Mouse (Mus musculus) yolk sac, embryonic 10.5 days (tissue): ENCODE results near the gene Txnrd2.

Experiments
- DNase-seq: peaks from one replicate; pipeline ENCODE4 v3.0.0-alpha.2; 2017; ENCODE audit warnings: low spot score

Txnrd2 gene

GRCm38 (mm10) chr16:18453846-18454245 lies 27.7 kb downstream of the Txnrd2 start:
- peak; percentile 56 for DNase-seq

GRCm38 (mm10) chr16:18455407-18455806 lies 29.2 kb downstream of the Txnrd2 start:
- DNase-seq, result no peak

GRCm38 (mm10) chr16:18458661-18459060 lies 32.5 kb downstream of the Txnrd2 start:
- no peak for DNase-seq

GRCm38 (mm10) chr16:18459335-18459954 lies 33.3 kb downstream of the Txnrd2 start:
- DNase-seq, result peak; percentile 59

DNA sequence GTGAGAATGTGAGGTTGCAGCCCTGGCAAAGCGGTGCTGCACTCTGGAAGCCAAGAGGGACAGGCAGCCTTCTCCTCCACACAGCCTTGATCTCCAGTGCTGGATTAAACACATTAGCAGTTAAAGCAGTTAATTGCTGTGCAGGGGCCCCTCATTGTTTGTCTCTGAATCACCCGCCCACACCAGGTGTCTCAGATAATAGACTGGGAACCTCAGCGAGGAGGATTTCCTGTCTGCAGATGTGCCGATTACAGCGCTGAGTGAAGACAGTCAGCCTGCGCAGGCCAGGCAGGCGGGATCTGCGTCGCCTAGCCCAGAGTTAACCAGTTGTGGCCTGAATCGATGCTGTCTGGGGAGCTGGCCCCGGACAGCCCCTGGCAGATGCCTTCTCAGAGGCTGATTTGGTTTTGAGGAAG lies 33.8 kb downstream of the Txnrd2 start:
- peak; percentile 46 for DNase-seq

DNA sequence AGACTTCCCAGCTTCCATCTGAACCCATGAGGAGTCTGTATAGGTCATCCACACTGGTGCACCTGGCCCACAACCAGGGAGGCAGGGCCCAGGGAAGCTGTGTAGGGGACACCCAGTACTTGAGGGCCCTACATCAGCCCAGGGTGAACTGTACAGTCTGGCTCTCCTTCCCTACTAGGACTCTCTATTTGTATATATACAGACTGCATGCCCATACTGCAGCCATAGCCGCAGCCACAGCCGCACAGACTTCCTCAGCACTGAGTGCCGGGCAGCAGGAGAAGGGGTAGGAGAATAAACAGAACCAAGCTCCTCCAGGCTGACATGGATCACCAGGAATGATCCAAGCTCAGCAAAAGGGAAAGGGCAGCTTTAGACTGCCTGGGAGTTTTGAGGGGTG lies 34.6 kb downstream of the Txnrd2 start:
- DNase-seq, result no peak

DNA sequence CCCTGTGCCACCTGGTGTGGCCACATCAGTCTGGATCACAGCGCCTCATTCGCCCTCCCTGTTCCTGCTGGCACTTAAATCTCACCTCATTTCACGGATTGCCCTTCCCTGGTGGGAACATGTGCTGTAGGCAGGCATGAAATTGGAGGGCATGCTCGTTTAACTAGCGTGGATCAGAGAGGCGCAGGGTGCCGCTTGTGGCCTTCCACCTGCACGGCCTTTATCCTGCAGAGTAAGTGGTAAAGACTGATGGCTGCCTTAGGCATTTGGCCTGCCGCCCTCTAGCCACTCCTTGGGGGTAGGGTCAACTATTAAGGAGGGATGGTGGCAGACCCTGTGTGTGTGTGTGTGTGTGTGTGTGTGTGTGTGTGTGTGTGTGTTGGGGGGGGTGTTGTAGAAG lies 35.8 kb downstream of the Txnrd2 start:
- DNase-seq, result no peak

DNA sequence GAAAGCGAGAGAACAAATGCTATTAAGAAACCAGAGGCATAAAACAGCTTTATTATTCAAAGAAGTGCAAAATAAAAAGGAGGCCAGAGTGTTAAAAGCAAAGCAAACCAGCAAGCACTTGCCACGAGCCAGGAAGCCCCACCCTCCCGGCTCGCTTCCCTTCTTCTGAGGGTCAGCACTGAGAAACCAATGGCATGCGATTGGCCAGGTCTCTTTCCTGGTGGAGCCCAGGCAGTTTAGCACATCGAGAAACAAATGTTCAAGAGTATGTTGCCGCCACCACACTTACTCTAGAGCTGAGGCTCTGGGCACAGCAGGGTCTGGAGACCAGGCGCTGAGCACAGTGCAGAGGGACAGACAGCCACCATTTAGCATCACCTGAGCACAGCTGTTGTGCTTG lies 36.4 kb downstream of the Txnrd2 start:
- DNase-seq, result no peak

DNA sequence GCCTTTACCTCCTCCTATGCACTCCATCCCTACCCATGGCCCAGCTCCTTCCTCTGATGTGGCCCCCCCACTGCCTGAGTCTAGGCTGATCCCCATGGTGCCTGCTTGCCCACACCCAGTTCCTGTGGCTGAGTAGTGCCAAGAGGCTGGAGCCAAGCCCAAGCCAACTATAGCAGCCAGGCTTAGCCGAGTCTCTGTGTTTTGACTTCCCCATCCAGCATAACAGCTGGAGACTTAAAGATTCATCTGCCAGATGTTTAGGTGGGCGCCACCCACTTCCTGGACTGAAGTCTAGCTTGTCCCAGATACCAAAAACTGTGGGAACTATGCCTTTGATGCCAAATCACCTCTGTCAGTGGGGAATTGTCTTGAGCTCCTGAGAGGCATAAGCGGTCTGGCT lies 38.1 kb downstream of the Txnrd2 start:
- DNase-seq, result no peak

GRCm38 (mm10) chr16:18470829-18471228 lies 44.6 kb downstream of the Txnrd2 start:
- DNase-seq, result no peak

DNA sequence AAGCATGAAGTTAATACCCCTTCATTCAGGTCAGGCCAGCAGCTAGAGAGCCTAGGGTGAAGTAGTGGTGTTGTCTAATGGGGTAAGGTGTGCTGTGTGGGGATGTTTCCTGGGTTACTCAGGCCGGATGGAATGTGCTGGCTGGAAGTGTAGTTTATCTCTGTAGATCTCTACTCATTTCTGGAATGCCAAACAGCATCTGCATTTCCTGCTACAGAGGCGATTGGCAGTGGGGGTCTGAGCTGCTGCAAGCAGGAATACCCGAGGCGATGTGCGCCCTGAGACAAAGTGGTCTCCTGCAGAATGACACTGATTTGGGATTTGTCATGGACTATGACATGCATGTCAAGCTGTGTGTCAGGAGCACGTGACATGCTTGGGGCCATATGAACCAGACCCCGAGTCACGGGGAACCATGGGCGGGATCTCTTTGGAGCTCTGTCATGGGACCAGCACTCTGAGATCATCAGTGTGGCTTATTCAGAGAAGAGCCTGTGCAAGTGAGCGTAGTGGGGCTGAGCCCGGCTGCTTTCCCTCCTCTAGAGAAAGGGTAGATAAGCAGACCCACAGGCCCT lies 45.3 kb downstream of the Txnrd2 start:
- DNase-seq, result peak; percentile 58

GRCm38 (mm10) chr16:18471976-18472375 lies 45.8 kb downstream of the Txnrd2 start:
- DNase-seq, result no peak

DNA sequence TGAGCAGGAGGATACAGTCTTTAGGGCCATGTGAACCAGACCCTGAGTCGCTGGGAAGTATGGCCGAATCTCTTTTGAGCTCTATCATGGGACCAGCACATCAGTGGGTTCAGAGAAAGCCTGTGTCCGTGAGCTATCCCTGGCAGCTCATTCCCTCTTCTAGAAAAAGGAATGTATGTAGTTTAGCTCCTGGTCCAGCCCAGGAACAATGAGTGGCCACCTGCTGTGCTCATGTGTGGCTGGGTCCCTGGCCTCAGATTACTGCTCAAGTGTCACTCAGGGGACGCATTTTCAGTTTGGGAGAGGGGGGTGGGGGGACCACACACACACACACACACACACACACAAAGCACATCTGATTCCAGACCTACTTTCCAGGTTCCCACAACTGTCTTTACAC lies 46.2 kb downstream of the Txnrd2 start:
- DNase-seq, result no peak

DNA sequence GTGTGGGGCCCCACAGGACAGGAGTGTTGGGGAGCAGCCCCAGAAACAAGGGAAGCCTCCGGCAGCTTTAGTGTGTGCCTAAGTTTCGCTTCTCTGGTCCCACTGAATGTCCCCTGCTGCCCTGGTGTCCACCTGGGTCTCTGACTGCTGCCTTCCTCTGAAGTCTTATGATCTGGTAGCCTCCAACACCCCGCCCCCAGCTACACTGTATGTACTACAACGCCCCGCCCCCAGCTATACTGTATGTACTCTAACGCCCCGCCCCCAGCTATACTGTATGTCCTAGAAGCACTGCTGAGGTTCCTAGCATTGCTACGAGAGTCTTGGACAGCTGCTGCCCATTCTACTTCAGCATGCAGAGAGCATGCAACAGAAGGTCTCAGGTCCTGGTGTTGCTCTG lies 46.8 kb downstream of the Txnrd2 start:
- no peak for DNase-seq

DNA sequence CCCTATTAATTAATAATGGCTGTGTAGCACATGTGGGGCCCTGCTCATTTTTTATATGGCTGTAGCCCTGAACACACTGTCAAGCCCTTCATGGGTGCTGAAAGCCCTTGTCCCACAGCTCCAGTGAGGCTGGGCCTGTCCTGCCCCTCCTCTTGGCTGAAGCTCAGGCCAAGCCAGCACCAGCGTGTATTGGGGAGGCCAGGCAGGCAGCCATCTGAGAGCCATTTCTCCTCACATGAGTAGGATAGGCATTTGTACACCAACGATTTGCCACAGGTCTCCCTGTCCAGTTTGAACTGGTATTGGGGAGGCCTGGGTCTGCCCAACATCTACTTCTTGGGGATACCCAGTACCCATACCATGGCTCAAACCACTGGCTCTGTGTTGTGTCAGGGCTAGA lies 47.8 kb downstream of the Txnrd2 start:
- DNase-seq, result no peak

DNA sequence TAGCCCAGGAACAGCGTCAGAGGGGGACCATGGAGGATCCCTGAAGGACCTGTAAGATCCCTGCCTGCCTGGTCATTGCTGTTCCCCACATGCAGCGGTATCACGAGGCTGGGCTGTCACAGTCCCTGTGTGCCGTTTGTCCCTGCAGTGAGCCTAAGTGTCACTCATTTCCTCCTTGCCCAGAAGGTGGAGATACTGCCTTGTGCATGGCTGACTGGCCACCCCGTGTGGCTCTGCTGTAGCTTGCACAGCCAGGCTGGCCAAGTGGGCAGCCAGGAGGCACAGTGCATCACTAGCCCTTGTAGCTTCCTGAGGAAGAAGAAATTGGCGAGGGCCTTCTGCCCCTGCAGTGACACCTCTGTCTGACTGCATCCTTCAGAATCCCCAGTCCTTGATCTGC lies 51.8 kb downstream of the Txnrd2 start:
- DNase-seq, result no peak

- DNase-seq, result no peak
These were observed 53.5 kb downstream of the Txnrd2 start for GRCm38 (mm10) chr16:18479667-18480066.

DNA sequence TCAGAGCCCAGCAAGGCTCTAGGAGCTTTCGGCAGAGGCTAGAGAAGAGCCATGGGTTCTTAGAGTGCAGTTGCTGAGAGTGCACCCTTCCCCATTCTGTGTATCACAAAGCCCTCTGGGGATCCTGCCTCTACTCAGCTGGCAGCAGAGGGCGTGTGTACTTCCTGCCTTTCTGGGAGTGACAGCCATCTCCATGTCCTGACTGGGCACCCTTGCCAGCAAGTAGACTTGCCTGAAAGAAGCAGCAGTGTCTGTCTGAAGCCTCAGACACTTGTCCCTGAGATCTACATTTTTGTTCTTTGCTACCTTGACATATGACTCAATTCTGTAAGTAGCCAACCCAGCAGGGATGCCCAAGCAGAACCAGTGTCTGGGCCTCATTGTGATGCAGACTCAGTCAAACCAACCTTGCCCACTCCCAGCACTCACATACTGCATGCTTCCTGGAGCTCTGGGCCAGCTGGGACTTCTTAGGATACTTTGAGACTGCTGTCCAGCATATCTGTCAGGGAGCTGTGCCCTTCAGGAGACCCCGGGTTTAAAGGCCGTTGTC lies 54.8 kb downstream of the Txnrd2 start:
- no peak for DNase-seq

DNA sequence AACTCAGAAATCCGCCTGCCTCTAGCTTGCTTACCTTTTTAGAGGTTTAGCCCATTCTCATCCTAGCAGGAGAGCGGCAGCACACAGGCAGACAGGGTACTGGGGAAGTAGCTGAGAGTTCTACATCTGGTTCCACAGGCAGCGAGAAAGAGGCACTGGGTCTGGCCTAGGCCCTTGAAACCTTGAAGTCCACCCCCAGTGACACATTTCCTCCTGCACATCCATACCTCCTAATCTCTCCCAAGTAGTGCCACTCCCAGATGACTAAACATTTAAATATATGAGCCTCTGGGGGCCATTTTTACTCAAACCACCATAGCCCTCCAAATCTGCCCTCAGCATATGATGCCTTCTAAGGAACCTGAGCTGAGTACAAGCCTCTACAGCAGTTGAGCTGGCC lies 56.2 kb downstream of the Txnrd2 start:
- DNase-seq, result no peak

DNA sequence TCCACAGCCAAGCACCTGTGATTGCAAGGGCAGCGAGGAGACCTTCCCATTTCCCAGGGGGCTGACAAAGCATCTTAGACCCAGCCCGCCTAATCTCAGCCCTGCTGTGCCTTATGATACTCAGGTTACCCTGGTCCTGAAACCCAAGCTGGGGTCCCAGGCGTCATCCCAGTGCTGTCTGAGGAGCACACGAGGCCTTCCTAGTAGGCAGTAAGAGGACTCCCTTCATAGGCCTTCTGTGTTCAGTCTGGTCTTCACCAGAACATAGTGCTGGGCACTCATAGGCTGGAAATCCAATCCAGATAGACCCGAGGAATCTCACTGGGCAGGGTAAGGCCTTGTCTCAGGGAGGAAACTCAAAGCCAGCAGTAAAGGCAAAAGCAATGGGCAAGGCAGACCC lies 57.7 kb downstream of the Txnrd2 start:
- DNase-seq, result no peak

DNA sequence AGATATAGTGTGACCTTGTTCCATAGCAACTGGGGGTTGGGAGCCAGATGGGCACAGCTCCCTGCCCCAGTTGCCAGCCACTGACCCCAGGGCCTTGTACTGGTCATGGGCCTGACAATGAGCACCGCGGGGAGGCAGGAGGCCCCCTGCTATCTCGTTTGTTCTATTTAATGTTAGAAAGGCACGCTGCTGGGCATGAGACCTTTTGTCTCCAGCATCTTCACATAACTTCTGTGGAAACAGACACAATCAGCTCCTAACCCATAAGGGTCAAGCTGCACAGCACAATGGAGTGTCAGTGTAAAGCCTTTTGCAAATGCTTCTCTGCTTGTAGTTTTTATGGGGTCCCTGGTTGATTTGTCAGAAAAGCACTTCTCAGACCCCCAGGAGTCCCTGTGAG lies 58.2 kb downstream of the Txnrd2 start:
- DNase-seq, result no peak

DNA sequence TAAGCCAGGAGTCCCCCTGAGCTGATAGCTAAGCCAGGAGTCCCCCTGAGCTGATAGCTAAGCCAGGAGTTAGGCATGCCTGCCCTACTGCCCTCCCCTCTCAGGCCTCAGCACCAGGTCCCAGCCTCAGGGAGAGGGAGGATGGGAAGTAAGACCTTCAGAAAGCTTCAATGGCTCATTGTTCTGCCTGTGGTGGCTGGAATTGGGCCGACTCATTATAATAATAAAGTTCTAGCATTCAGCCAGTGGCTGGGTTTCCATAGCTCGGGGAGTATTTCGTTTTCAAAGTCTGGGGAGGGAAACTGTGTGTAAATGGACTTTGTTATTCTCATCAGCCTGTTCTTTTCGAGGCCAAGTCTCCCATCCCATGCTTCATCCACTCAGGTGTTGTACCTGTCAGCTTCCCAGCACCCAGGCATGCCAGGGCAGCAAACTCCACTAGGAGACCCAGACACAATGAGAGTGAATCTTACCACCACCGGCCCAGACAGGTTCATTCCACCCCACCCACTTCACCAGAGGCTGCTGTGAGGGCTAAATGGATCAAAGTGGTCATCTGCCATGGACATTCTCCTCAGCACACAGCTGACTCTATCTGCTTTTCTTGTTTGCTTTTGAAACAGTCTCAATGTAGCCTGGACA lies 58.7 kb downstream of the Txnrd2 start:
- no peak for DNase-seq

DNA sequence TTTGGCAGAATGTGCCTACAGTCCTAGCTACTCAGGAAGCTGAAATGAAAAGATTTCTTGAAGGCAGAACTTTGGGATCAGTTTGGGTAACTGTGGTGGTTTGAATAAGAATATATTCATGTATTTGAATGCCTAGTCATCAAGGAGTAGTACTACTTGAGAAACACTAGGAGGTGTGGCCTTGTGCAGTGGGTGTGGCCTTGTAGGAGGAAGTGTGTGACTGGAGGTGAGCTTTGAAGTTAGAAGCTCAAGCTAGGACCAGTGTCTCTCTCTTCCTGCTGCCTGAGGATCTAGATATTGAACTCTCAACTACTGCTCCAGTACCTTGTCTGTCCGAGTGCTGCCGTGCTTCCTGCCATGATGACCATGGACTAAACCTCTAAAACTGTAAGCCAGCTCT lies 59.9 kb downstream of the Txnrd2 start:
- DNase-seq, result no peak

GRCm38 (mm10) chr16:18490281-18490680 lies 64.1 kb downstream of the Txnrd2 start:
- DNase-seq, result no peak
